Mouse (Mus musculus): ENCODE results near the gene Mepce. TPM values are rescaled to one million over a fixed set of nuclear protein-coding genes. Genes with fewer than 3 reads are reported as not detected.
A peak's percentile ranks its signal among the peaks of the same experiment; 100 is the strongest.

Mepce gene
- polyA plus RNA-seq, 1 experiment from 2014 or later = 12.4 TPM

GRCm38 (mm10) chr5:137746282-137746850, 41.1 kb downstream of the Mepce start:
- peak; percentile 20; the same call in 1 of the 2 replicates for ATAC-seq (ENCODE audit: insufficient number of reproducible peaks, low FRiP score, low TSS enrichment, low read depth)
- under 1% methylated on average over 20 of the region's 20 CpGs for WGBS
- Histone ChIP-seq H3K9ac (peak overlapping the region; percentile 86), H3K36me3 (peaks cover 14% of the 10 kb centered on the region), H3K27ac (replicated peaks) (peak overlapping the region; percentile 97), H3K27me3 (no peaks in the 10 kb centered on the region), H3K4me1 (peaks cover 42% of the 10 kb centered on the region), H3K4me3 (replicated peaks) (peak overlapping the region; percentile 72), H3K9me3 (replicated peaks) (no peaks in the 10 kb centered on the region), H3K4me2 (replicated peaks) (peak overlapping the region; percentile 95)

- H3K9me3 ChIP-seq (replicated peaks) = no peaks in the 10 kb centered on the region
- H3K36me3 ChIP-seq = 0 out of 2 replicates have a peak, but pooled peaks cover 5% of the 10 kb centered on the region
- H3K4me3 ChIP-seq (replicated peaks) = peak within 1 kb of the TSS; percentile 72
- no peaks in the 10 kb centered on the region for H3K27me3 ChIP-seq
- peak within 1 kb of the TSS; percentile 86 for H3K9ac ChIP-seq
- peaks cover 45% of the 10 kb centered on the region for H3K4me1 ChIP-seq
- 2% methylated on average over 28 of the region's 28 CpGs for WGBS
- peak within 1 kb of the TSS; percentile 97 for H3K27ac ChIP-seq (replicated peaks)
- ATAC-seq (ENCODE audit: insufficient number of reproducible peaks, low FRiP score, low TSS enrichment, low read depth) = peak; percentile 91
- H3K4me2 ChIP-seq (replicated peaks) = peak within 1 kb of the TSS; percentile 95
Measured at GRCm38 (mm10) chr5:137745214-137746171, 42.0 kb downstream of the Mepce start, which contains the start of gene Tsc22d4. Gene Tsc22d4, plus strand, starts transcription at chr5:137745730.

GRCm38 (mm10) chr5:137744197-137744596, 43.3 kb downstream of the Mepce start:
- H3K27me3 ChIP-seq = no peaks in the 10 kb centered on the region
- no peak overlapping the region for H3K27ac ChIP-seq (replicated peaks)
- H3K9me3 ChIP-seq (replicated peaks) = no peaks in the 10 kb centered on the region
- H3K4me1 ChIP-seq = peaks cover 54% of the 10 kb centered on the region
- H3K9ac ChIP-seq = no peak overlapping the region
- WGBS = 62% methylated on average over 7 of the region's 7 CpGs
- no peaks in the 10 kb centered on the region for H3K36me3 ChIP-seq
- no peak for ATAC-seq (ENCODE audit: insufficient number of reproducible peaks, low FRiP score, low TSS enrichment, low read depth)
- no peak overlapping the region for H3K4me3 ChIP-seq (replicated peaks)
- no peak overlapping the region for H3K4me2 ChIP-seq (replicated peaks)

GRCm38 (mm10) chr5:137742836-137743235, 44.6 kb downstream of the Mepce start:
- no peak overlapping the region for H3K4me2 ChIP-seq (replicated peaks)
- no peak for ATAC-seq (ENCODE audit: insufficient number of reproducible peaks, low FRiP score, low TSS enrichment, low read depth)
- 92% methylated on average over 6 of the region's 6 CpGs for WGBS
- H3K27me3 ChIP-seq = no peaks in the 10 kb centered on the region
- H3K4me1 ChIP-seq = peaks cover 47% of the 10 kb centered on the region
- H3K4me3 ChIP-seq (replicated peaks) = no peak overlapping the region
- H3K27ac ChIP-seq (replicated peaks) = no peak overlapping the region
- no peaks in the 10 kb centered on the region for H3K9me3 ChIP-seq (replicated peaks)
- H3K36me3 ChIP-seq = peaks cover 3% of the 10 kb centered on the region
- H3K9ac ChIP-seq = no peak overlapping the region

- 51% methylated on average over 10 of the region's 10 CpGs for WGBS
- Histone ChIP-seq H3K9ac (no peak overlapping the region), H3K36me3 (peaks cover 8% of the 10 kb centered on the region), H3K27ac (replicated peaks) (no peak overlapping the region), H3K4me2 (replicated peaks) (peak overlapping the region; percentile 94), H3K4me1 (peaks cover 41% of the 10 kb centered on the region), H3K9me3 (replicated peaks) (no peaks in the 10 kb centered on the region), H3K4me3 (replicated peaks) (peak overlapping the region; percentile 66; the same call in 1 of the 2 replicates), H3K27me3 (no peaks in the 10 kb centered on the region)
- no peak for ATAC-seq (ENCODE audit: insufficient number of reproducible peaks, low FRiP score, low TSS enrichment, low read depth)
Measured at GRCm38 (mm10) chr5:137742048-137742447, 45.4 kb downstream of the Mepce start.

GRCm38 (mm10) chr5:137741023-137741931, 46.2 kb downstream of the Mepce start, which contains the start of gene Nyap1:
Gene Nyap1, minus strand, starts transcription at chr5:137741607.
- WGBS = under 1% methylated on average over 64 of the region's 71 CpGs
- no peaks in the 10 kb centered on the region for H3K27me3 ChIP-seq
- H3K4me1 ChIP-seq = peaks cover 41% of the 10 kb centered on the region
- peak within 1 kb of the TSS; percentile 66 for H3K4me3 ChIP-seq (replicated peaks)
- H3K4me2 ChIP-seq (replicated peaks) = peak within 1 kb of the TSS; percentile 94
- ATAC-seq (ENCODE audit: insufficient number of reproducible peaks, low FRiP score, low TSS enrichment, low read depth) = peak; percentile 90
- peak within 1 kb of the TSS; percentile 57 for H3K9ac ChIP-seq
- peak within 1 kb of the TSS; percentile 83 for H3K27ac ChIP-seq (replicated peaks)
- no peaks in the 10 kb centered on the region for H3K9me3 ChIP-seq (replicated peaks)
- peaks cover 13% of the 10 kb centered on the region for H3K36me3 ChIP-seq

- peaks cover 40% of the 10 kb centered on the region for H3K4me1 ChIP-seq
- WGBS = 11% methylated on average over 11 of the region's 11 CpGs
- H3K27me3 ChIP-seq = no peaks in the 10 kb centered on the region
- H3K9ac ChIP-seq = peak overlapping the region; percentile 57
- ATAC-seq (ENCODE audit: insufficient number of reproducible peaks, low FRiP score, low TSS enrichment, low read depth) = 0 out of 2 replicates have a peak, but pooled peaks have one; percentile 1
- H3K36me3 ChIP-seq = peaks cover 21% of the 10 kb centered on the region
- no peaks in the 10 kb centered on the region for H3K9me3 ChIP-seq (replicated peaks)
- peak overlapping the region; percentile 94 for H3K4me2 ChIP-seq (replicated peaks)
- H3K4me3 ChIP-seq (replicated peaks) = peak overlapping the region; percentile 66
- peak overlapping the region; percentile 69 for H3K27ac ChIP-seq (replicated peaks)
Measured at GRCm38 (mm10) chr5:137740506-137740905, 46.9 kb downstream of the Mepce start.

GRCm38 (mm10) chr5:137739471-137739870, 48.0 kb downstream of the Mepce start:
- Histone ChIP-seq H3K27ac (replicated peaks) (peak overlapping the region; percentile 34; the same call in 1 of the 2 replicates), H3K9ac (no peak overlapping the region), H3K4me1 (peaks cover 44% of the 10 kb centered on the region), H3K27me3 (no peaks in the 10 kb centered on the region), H3K4me2 (replicated peaks) (peak overlapping the region; percentile 94), H3K9me3 (replicated peaks) (no peaks in the 10 kb centered on the region), H3K4me3 (replicated peaks) (peak overlapping the region; percentile 66), H3K36me3 (peaks cover 29% of the 10 kb centered on the region)
- ATAC-seq (ENCODE audit: insufficient number of reproducible peaks, low FRiP score, low TSS enrichment, low read depth) = no peak
- WGBS = 48% methylated on average over 9 of the region's 9 CpGs

- no peak overlapping the region for H3K4me2 ChIP-seq (replicated peaks)
- H3K9ac ChIP-seq = no peak overlapping the region
- no peak for ATAC-seq (ENCODE audit: insufficient number of reproducible peaks, low FRiP score, low TSS enrichment, low read depth)
- H3K36me3 ChIP-seq = peaks cover 32% of the 10 kb centered on the region
- no peak overlapping the region for H3K27ac ChIP-seq (replicated peaks)
- WGBS = 45% methylated on average over 5 of the region's 5 CpGs
- H3K4me3 ChIP-seq (replicated peaks) = no peak overlapping the region
- H3K9me3 ChIP-seq (replicated peaks) = no peaks in the 10 kb centered on the region
- H3K27me3 ChIP-seq = no peaks in the 10 kb centered on the region
- peaks cover 51% of the 10 kb centered on the region for H3K4me1 ChIP-seq
Measured at GRCm38 (mm10) chr5:137738516-137738915, 48.9 kb downstream of the Mepce start.

- WGBS = 79% methylated on average over 6 of the region's 6 CpGs
- Histone ChIP-seq H3K36me3 (peaks cover 40% of the 10 kb centered on the region), H3K9ac (no peak overlapping the region), H3K4me3 (replicated peaks) (no peak overlapping the region), H3K27ac (replicated peaks) (no peak overlapping the region), H3K4me1 (peaks cover 51% of the 10 kb centered on the region), H3K27me3 (no peaks in the 10 kb centered on the region), H3K4me2 (replicated peaks) (no peak overlapping the region), H3K9me3 (replicated peaks) (no peaks in the 10 kb centered on the region)
- ATAC-seq (ENCODE audit: insufficient number of reproducible peaks, low FRiP score, low TSS enrichment, low read depth) = no peak
Measured at GRCm38 (mm10) chr5:137737400-137737940, 50.0 kb downstream of the Mepce start.
